Mouse (Mus musculus) bone marrow macrophage, adult 2 months (primary cell): ENCODE measurements around the gene Zdhhc6. TPM values are rescaled to one million over a fixed set of nuclear protein-coding genes. Genes with fewer than 3 reads are reported as not detected.

Experiments used
- H3K27ac ChIP-seq: 2 replicates; pipeline ENCODE4 v1.5.1; 2012; ENCODE audit warnings: low read depth, low read length; ENCODE audit not compliant: insufficient read depth
- H3K4me1 ChIP-seq: 2 replicates; pipeline ENCODE4 v1.6.1; 2012; ENCODE audit warnings: low read length; ENCODE audit not compliant: control insufficient read depth, insufficient read depth
- H3K4me3 ChIP-seq: 2 replicates; pipeline ENCODE4 v1.5.1; 2012; ENCODE audit warnings: mild to moderate bottlenecking, low read length, moderate library complexity; ENCODE audit not compliant: insufficient read depth
- CTCF ChIP-seq: IDR thresholded peaks from 2 replicates; pipeline ENCODE4 v1.5.1; 2012; ENCODE audit warnings: low read depth, mild to moderate bottlenecking, low read length, moderate library complexity
- POLR2A ChIP-seq: IDR thresholded peaks from 2 replicates; pipeline ENCODE4 v1.6.1; 2012; ENCODE audit warnings: mild to moderate bottlenecking, low read depth, low read length, borderline replicate concordance
- polyA plus RNA-seq: library from polyadenylated mRNA; stranded (reverse); fragments of >200 nt; gene quantifications from 2 replicates; pipeline ENCODE4 v1.2.4, GENCODE M21; 2012; ENCODE audit not compliant: missing spikeins, insufficient read depth, insufficient read length

Gene Zdhhc6
- polyA plus RNA-seq, 1 experiment: 43.4 TPM

DNA sequence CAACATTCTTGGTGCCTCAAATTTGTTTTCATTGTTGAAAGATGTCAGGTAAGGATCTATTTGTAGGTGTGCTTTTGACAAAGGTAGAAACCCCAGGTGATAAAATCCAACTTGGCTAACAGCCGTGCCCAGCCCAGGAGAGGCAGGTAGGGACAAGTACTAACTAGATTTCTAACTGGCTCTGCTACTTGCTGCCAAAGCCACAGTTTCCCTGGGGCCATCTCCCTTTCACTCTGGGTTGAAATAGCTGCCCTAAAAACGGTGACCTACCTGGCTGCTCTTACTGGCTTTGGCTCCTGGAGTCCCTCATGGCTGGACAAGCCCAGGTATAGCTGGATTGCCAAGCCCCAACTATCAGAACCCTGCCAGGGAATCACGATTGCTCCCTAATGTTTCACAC, 49.0 kb downstream of the Zdhhc6 start:
- Histone ChIP-seq H3K27ac (no peak overlapping the region), H3K4me1 (peaks cover 21% of the 10 kb centered on the region), H3K4me3 (no peak overlapping the region)
- TF ChIP-seq CTCF (no peak), POLR2A (no peak)

DNA sequence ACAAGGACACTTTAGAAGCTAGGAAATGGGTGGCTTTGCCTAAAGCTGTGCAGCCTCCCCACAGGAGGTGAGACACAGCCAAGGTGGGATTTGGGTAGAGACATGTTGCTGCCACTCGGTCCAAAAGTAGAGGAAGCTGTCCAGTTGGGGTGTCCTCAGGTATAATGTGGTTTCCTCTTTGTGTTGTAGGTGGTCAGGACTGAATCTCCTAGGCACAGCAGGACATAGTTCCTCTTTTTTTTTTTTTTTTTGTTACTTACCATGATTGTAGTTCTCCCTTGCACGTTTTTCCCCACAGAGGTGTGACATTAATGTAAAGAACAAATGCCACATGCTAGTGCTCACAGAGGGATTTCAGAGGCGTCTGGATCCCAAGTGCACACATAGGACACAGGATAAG, 50.6 kb downstream of the Zdhhc6 start:
- TF ChIP-seq CTCF (no peak), POLR2A (no peak)
- Histone ChIP-seq H3K4me1 (peaks cover 26% of the 10 kb centered on the region), H3K4me3 (no peak overlapping the region)

DNA sequence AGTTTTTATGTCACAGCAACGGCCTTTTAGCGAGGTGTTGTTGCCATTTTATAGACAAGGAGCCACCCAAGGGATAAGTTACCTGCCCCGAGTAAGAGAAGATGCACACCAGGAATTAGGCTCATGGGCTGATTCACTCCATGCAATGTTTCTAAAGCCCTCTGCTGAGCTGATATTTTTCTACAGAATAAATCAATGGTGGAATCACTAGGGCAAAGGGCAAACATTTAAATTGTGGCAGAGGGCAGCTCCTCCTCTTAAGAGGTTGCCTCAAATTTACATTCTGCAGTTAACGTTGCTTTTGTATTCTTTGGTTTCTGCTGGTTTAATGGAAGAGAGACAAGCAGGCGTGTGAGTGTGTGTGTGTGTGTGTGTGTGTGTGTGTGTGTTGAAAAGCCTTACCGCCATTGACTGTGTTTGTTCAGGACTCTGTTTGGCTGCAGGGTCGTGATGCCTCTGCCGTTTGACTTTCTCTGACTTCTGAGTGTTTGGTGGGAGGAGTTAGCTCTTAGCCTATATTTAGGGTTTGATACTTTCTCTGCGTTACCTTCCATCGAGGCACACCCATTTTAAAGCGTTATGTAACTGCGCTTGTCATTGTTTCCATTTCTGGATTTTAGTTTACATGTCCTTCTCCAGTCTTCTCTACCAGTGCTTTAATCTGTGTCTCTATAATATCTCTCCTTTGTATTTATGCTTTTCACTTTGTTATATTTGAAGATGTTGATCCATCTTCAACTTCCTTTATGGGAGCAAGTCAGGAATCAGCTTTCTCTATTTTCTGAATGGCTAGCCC, 55.2 kb downstream of the Zdhhc6 start:
- Histone ChIP-seq H3K4me1 (peaks cover 27% of the 10 kb centered on the region), H3K4me3 (no peak overlapping the region), H3K27ac (no peak overlapping the region)
- no peak for TF ChIP-seq CTCF

More for the DNA sequence above, 50.6 kb downstream of the Zdhhc6 start:
- H3K27ac ChIP-seq: no peak overlapping the region

DNA sequence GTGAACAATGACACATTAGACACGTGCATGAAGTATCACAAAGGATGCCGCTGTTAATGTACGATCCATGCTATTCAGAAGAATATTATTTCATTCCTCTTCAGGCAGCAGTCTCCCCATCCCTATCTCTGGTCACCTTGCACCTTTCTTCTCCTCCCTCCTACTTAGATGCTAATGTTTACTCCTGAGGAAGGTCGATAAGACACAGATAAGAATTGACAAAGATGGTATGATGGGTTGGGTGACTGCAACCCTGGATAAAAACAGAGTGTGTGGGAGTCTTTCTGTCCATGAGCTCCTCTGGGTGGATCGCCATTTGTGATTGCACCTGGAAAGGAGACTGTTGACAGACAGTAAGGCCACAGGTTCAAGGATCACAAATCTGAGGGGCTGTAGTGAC, 57.3 kb downstream of the Zdhhc6 start:
- TF ChIP-seq CTCF (no peak), POLR2A (no peak)
- H3K4me3 ChIP-seq: no peak overlapping the region
- H3K27ac ChIP-seq: no peak overlapping the region
- H3K4me1 ChIP-seq: peaks cover 24% of the 10 kb centered on the region

DNA sequence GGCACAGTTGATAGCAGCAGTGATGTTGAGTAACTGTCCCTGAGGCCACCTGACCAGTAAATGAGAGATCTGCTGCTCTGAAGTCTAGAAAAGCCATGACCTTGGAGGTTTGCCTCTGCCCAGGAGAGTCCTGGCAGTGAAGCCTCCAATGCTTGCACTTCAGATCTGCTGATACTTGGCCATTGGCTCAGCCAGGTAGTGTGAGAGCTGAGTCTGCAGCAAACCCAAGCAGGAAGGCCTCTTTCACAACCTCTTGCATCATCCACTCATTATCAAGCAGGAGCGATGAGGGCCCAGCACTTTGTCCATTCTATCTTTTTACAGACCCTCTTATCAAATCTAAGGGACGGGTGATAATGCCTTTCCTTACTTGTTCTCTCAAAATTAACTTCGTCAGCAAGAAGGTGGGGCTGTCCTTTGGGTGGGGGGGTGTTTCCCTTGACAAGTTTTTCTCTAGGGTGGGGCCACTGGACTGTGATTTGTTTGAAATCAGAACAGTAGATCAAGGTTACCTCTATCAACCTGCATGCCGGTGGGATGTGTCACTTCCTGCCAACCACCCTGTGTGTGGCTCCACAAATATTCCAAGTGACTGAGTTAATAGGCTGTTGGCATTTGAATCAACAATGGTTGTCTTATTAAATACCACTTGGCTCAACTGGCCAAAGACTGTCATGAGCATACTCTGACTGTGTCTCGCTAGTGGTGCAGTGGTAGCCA, 58.0 kb downstream of the Zdhhc6 start:
- H3K4me1 ChIP-seq: peaks cover 24% of the 10 kb centered on the region
- H3K4me3 ChIP-seq: no peak overlapping the region
- no peak for TF ChIP-seq CTCF
- TF ChIP-seq POLR2A: no peak
- H3K27ac ChIP-seq: no peak overlapping the region

DNA sequence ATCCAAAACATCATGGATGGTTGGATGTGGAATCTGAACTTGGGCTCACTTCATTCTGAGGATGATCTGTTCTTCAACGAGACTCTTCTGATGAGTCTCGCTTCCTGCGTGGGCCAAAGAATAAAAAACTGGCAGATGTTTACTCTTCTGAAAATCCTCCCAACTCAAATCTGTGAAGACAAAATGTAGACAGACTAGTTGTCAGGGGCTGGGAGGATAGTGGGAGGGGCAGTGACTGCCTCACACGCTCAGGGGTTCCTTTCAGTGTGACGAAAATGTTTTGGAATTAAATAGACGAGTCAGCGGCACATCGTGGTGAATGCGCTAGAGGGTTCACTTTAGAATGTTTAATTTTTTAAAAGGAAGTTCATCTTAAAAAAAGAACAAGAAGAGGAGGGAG, 59.7 kb downstream of the Zdhhc6 start:
- H3K4me1 ChIP-seq: peaks cover 24% of the 10 kb centered on the region
- peak overlapping the region; percentile 3; the same call in 1 of the 2 replicates for H3K27ac ChIP-seq
- TF ChIP-seq POLR2A (no peak), CTCF (no peak)
- no peak overlapping the region for H3K4me3 ChIP-seq

DNA sequence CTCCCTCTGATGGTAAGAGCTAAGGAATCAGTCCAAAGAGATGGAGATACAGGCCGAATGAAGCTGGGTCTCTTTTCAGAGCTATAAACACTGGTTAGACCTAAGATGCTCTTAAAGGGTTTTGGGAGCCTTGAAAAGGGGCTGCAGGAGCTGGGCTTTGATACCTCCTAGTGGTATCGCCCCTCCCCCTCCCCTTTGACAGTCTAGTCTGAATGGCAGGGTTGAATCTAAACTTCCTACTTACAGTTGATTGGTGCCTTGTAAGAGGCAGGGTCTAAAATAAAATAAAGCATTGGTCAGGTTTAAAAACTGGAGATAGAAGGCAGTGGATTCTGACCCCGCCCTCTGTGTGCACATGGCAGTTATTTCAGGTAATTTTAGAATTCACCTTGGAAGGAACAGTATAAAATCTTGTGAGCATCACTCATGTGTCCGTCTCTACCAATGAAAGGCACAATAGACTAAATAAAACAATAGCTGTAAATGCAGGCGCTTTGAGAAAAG, 61.3 kb downstream of the Zdhhc6 start:
- Histone ChIP-seq H3K4me1 (peaks cover 19% of the 10 kb centered on the region), H3K4me3 (peak overlapping the region; percentile 93), H3K27ac (peak overlapping the region; percentile 86)
- TF ChIP-seq CTCF (no peak), POLR2A (no peak)

DNA sequence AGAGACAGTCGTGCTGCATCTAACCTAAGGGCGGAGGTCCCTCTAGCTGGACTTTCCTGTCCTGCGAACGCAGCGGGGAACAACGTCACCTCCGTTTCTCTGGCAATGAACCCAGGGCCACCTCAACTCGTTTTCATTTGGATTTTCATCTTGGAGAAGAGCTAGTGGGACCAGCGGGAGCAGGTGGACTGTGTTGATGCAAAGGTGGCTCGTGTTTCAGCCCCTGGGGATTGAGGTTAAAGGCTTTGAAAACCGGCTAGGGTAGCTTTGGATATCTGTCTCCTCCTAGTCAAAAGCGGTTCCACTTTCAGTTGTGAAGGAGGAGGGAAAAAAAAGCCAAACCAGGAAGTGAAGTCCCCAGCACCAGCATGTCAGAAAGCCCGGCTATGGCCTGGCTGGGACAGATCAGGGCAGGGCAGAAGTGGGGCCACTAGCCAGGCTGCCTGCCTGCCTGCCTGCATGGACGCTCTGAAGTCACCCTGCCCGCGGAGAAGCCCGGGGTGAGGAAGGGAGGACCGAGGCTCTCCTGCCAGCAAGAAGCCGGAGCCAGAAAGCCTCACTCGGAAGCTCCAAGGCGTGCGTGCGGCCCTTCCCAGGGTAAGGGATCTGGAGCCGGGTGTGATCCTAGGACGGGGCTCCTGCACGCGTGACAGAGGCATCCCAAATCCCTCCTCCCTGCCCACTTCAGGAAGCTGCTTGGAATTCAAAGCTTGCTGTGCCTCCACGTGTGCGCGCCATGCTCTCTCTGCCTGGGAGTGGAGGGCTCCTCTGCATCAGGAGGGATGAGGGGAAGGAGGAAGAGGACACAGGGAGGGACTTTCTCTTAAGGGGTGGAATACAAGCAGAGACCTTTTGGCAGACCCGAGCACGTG, 62.0 kb downstream of the Zdhhc6 start:
- H3K4me3 ChIP-seq: peak overlapping the region; percentile 93
- TF ChIP-seq CTCF (no peak), POLR2A (no peak)
- peaks cover 19% of the 10 kb centered on the region for H3K4me1 ChIP-seq
- H3K27ac ChIP-seq: peak overlapping the region; percentile 86

DNA sequence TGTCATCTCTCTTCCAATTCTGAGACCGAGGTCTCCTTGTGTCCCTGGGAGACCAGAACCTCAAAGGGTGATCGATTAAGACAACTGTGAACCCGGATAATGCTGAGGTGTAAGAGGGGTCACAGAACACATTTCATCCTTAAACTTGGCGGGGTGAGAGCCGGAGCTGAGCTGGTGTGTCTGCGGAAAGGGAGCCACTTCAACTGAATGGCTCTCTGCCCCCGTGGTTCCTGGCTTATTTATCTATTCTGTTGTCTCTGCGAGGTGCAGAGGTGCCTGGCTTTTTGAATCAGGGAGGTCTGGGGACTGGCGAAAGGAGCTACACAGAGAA, 62.6 kb downstream of the Zdhhc6 start:
- TF ChIP-seq CTCF (no peak), POLR2A (0 out of 2 replicates have a peak, but pooled peaks have one; percentile 7)
- peak overlapping the region; percentile 93 for H3K4me3 ChIP-seq
- H3K27ac ChIP-seq: peak overlapping the region; percentile 86
- H3K4me1 ChIP-seq: peaks cover 19% of the 10 kb centered on the region
